Mouse (Mus musculus) adrenal gland, postnatal 25 days (tissue): ENCODE results near the gene Tunar. TPM values are rescaled to one million over a fixed set of nuclear protein-coding genes. Genes with fewer than 3 reads are reported as not detected.
A peak's percentile ranks its signal among the peaks of the same experiment; 100 is the strongest.

Experiments
- DNase-seq: peaks from one replicate; pipeline ENCODE4 v3.0.0; 2021; ENCODE audit warnings: mixed read lengths
- total RNA-seq: library from RNA; stranded (reverse); gene quantifications from 2 replicates; pipeline ENCODE4 v1.2.3, GENCODE M21; 2021

Gene Tunar
- total RNA-seq, 1 experiment from 2014 or later: 0.49 TPM

GRCm38 (mm10) chr12:105403742-105404141, 70.1 kb downstream of the Tunar start:
- no peak for DNase-seq

- no peak for DNase-seq
These were observed 72.3 kb downstream of the Tunar start for GRCm38 (mm10) chr12:105406008-105406407.

GRCm38 (mm10) chr12:105413909-105414308, 80.2 kb downstream of the Tunar start:
- no peak for DNase-seq

- DNase-seq: no peak
These were observed 86.8 kb downstream of the Tunar start for GRCm38 (mm10) chr12:105420476-105420875.

GRCm38 (mm10) chr12:105426541-105426940, 92.9 kb downstream of the Tunar start:
- DNase-seq: peak; percentile 11

- DNase-seq: peak; percentile 41
These were observed 93.5 kb downstream of the Tunar start for GRCm38 (mm10) chr12:105427039-105427757.

- DNase-seq: no peak
These were observed 98.2 kb downstream of the Tunar start for GRCm38 (mm10) chr12:105431872-105432271.

GRCm38 (mm10) chr12:105432807-105433206, 99.1 kb downstream of the Tunar start:
- no peak for DNase-seq

Other genes with a start within 250 kb of the Tunar start
- gene Tcl1b2, start 187.9 kb upstream of the Tunar start, total RNA-seq: not detected in 2 replicates
- gene Tcl1b1, start 174.2 kb upstream of the Tunar start, total RNA-seq: not detected in 2 replicates
- gene Tcl1b5, start 157.5 kb upstream of the Tunar start, total RNA-seq: not detected in 2 replicates
- gene Tcl1b3, start 142.8 kb upstream of the Tunar start, total RNA-seq: not detected in 2 replicates
- gene Tcl1b4, start 131.9 kb upstream of the Tunar start, total RNA-seq: not detected in 2 replicates
- not detected in 2 replicates for gene Tcl1, start 111.1 kb upstream of the Tunar start, total RNA-seq
- 3.4 and 5.3 TPM in 2 replicates for gene D430019H16Rik, start 120.0 kb downstream of the Tunar start, total RNA-seq
- 9.5 and 10.8 TPM in 2 replicates for gene Bdkrb2, start 229.4 kb downstream of the Tunar start, total RNA-seq